Mouse (Mus musculus): Measurements from ENCODE around the gene Khdc4. TPM values are rescaled to one million over a fixed set of nuclear protein-coding genes. Genes with fewer than 3 reads are reported as not detected.

Gene Khdc4
- polyA plus RNA-seq, 1 experiment from 2014 or later: 103 TPM

GRCm38 (mm10) chr3:88653516-88654370, 31.9 kb upstream of the Khdc4 start:
- no peaks in the 10 kb centered on the region for H3K9me3 ChIP-seq (ENCODE audit: control insufficient read depth, low read length)
- WGBS: 80% methylated on average over 6 of the region's 6 CpGs
- H3K27ac ChIP-seq (ENCODE audit: low read depth, low read length): no peak overlapping the region
- H3K4me2 ChIP-seq (replicated peaks; ENCODE audit: low read depth, low read length): no peak overlapping the region
- no peaks in the 10 kb centered on the region for H3K36me3 ChIP-seq (ENCODE audit: control insufficient read depth, insufficient read depth, low read length)
- no peak overlapping the region for H3K9ac ChIP-seq (ENCODE audit: low read depth, low read length)
- no peak for ATAC-seq (ENCODE audit: low FRiP score, low TSS enrichment)
- no peaks in the 10 kb centered on the region for H3K4me1 ChIP-seq (ENCODE audit: control insufficient read depth, insufficient read depth, low read length)
- no peaks in the 10 kb centered on the region for H3K27me3 ChIP-seq (ENCODE audit: control insufficient read depth, insufficient read depth, low read length)
- no peak overlapping the region for H3K4me3 ChIP-seq (ENCODE audit: low read length)

DNA sequence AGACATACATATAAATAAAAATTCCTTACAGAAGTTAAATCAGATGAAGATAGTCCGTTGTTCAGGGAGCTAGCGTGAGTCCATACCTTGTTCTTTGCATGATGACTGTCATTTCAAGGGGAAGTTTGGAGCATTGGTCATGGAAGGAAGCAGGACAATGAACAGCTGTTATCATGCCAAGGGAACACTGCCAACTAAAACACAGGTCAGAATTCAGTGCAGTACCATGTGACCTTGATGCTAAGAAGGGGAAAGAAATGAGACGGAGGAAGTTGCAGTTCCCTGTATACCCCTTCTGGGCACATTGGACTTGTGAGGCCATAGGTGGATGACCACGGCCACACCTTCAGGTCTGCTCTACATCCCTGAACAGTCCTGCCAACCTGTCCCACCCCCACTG, 31.0 kb upstream of the Khdc4 start:
- ATAC-seq (ENCODE audit: low FRiP score, low TSS enrichment): no peak
- WGBS: 73% methylated on average over 4 of the region's 4 CpGs
- Histone ChIP-seq H3K27ac (ENCODE audit: low read depth, low read length) (no peak overlapping the region), H3K36me3 (ENCODE audit: control insufficient read depth, insufficient read depth, low read length) (no peaks in the 10 kb centered on the region), H3K27me3 (ENCODE audit: control insufficient read depth, insufficient read depth, low read length) (no peaks in the 10 kb centered on the region), H3K9ac (ENCODE audit: low read depth, low read length) (no peak overlapping the region), H3K4me2 (replicated peaks; ENCODE audit: low read depth, low read length) (no peak overlapping the region), H3K9me3 (ENCODE audit: control insufficient read depth, low read length) (no peaks in the 10 kb centered on the region), H3K4me3 (ENCODE audit: low read length) (no peak overlapping the region), H3K4me1 (ENCODE audit: control insufficient read depth, insufficient read depth, low read length) (no peaks in the 10 kb centered on the region)

GRCm38 (mm10) chr3:88655619-88656018, 30.0 kb upstream of the Khdc4 start:
- no peak overlapping the region for H3K9ac ChIP-seq (ENCODE audit: low read depth, low read length)
- H3K36me3 ChIP-seq (ENCODE audit: control insufficient read depth, insufficient read depth, low read length): no peaks in the 10 kb centered on the region
- no peaks in the 10 kb centered on the region for H3K4me1 ChIP-seq (ENCODE audit: control insufficient read depth, insufficient read depth, low read length)
- H3K27me3 ChIP-seq (ENCODE audit: control insufficient read depth, insufficient read depth, low read length): no peaks in the 10 kb centered on the region
- H3K4me2 ChIP-seq (replicated peaks; ENCODE audit: low read depth, low read length): no peak overlapping the region
- no peaks in the 10 kb centered on the region for H3K9me3 ChIP-seq (ENCODE audit: control insufficient read depth, low read length)
- no peak overlapping the region for H3K27ac ChIP-seq (ENCODE audit: low read depth, low read length)
- ATAC-seq (ENCODE audit: low FRiP score, low TSS enrichment): no peak
- WGBS: 77% methylated on average over 8 of the region's 8 CpGs
- no peak overlapping the region for H3K4me3 ChIP-seq (ENCODE audit: low read length)

DNA sequence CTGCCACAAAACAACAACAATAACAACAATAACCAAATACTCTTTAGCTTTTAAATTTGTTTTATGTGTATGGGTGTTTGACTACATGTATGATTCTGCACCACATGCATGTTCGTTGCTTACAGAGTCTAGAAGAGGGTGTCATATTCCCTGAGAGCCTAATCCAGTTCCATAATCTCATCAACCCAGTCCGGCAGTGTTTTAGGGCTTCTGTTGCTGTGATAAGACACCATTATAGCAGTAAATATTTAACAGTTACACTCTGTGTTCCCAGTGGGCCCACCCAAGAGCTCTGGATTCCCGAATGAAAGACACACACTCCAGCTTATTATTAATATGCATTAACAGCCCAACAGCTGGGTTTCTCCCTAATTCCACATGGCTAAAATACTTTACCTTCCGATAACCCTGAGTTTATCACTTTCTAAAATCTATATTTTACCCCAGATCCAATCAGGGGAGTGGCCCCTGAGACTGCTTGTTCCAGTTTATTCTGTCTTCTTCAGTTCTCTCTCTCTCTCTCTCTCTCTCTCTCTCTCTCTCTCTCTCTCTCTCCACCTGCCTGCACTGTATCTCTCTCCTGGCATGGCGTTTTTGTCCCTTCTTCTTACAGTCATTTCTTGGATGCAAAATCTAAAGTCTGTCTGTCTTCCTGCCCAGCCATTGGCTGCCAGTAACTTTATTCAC, 27.0 kb upstream of the Khdc4 start:
- H3K9me3 ChIP-seq (ENCODE audit: control insufficient read depth, low read length): no peaks in the 10 kb centered on the region
- no peaks in the 10 kb centered on the region for H3K27me3 ChIP-seq (ENCODE audit: control insufficient read depth, insufficient read depth, low read length)
- no peak for ATAC-seq (ENCODE audit: low FRiP score, low TSS enrichment)
- no peaks in the 10 kb centered on the region for H3K4me1 ChIP-seq (ENCODE audit: control insufficient read depth, insufficient read depth, low read length)
- H3K4me2 ChIP-seq (replicated peaks; ENCODE audit: low read depth, low read length): no peak overlapping the region
- H3K36me3 ChIP-seq (ENCODE audit: control insufficient read depth, insufficient read depth, low read length): no peaks in the 10 kb centered on the region
- H3K9ac ChIP-seq (ENCODE audit: low read depth, low read length): no peak overlapping the region
- H3K27ac ChIP-seq (ENCODE audit: low read depth, low read length): no peak overlapping the region
- no peak overlapping the region for H3K4me3 ChIP-seq (ENCODE audit: low read length)
- WGBS: 66% methylated on average over 5 of the region's 5 CpGs

DNA sequence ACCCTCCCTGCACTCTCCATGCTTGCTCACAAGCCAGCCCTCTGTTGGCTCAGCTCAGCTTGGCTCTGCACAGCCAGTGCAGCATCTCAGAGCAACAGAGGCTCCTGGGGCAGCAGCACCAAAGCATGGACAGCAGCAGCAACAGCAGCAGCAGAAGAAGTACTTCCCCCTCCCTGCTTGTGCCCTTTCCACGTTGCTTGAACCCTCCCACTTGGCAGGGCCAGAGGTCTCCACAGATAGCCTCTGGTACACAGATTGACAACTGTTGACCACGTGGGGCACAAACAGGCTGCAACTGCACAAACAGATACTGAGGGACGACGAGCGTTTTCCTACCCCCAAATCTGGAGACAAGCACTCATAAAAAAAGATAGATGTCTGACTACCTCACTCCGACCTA, 25.8 kb upstream of the Khdc4 start:
- Histone ChIP-seq H3K27me3 (ENCODE audit: control insufficient read depth, insufficient read depth, low read length) (no peaks in the 10 kb centered on the region), H3K4me3 (ENCODE audit: low read length) (no peak overlapping the region), H3K27ac (ENCODE audit: low read depth, low read length) (no peak overlapping the region), H3K9me3 (ENCODE audit: control insufficient read depth, low read length) (no peaks in the 10 kb centered on the region), H3K4me1 (ENCODE audit: control insufficient read depth, insufficient read depth, low read length) (no peaks in the 10 kb centered on the region), H3K4me2 (replicated peaks; ENCODE audit: low read depth, low read length) (no peak overlapping the region), H3K36me3 (ENCODE audit: control insufficient read depth, insufficient read depth, low read length) (no peaks in the 10 kb centered on the region), H3K9ac (ENCODE audit: low read depth, low read length) (no peak overlapping the region)
- ATAC-seq (ENCODE audit: low FRiP score, low TSS enrichment): no peak
- WGBS: 12% methylated on average over 6 of the region's 6 CpGs

DNA sequence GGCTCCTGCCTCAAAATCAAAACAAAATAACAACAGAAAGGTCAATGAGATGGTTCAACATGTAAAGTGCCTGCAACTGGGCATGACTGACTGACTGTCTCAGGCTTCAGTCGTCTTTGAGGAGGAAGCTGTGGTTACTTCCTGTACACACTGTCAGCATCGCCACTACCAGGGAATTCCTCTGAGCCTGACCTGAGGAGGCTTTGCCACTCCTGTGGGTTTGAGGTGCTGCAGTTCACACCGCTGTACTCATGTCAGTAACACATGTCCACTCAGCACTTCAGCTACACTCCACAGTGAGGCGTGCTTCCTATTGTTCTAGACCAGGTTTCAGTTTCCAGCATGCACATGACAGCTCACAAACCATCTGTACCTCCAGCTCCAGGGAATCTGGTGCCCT, 21.5 kb upstream of the Khdc4 start:
- WGBS: 68% methylated on average over 4 of the region's 4 CpGs
- Histone ChIP-seq H3K36me3 (ENCODE audit: control insufficient read depth, insufficient read depth, low read length) (no peaks in the 10 kb centered on the region), H3K4me2 (replicated peaks; ENCODE audit: low read depth, low read length) (no peak overlapping the region), H3K27ac (ENCODE audit: low read depth, low read length) (no peak overlapping the region), H3K4me1 (ENCODE audit: control insufficient read depth, insufficient read depth, low read length) (no peaks in the 10 kb centered on the region), H3K9me3 (ENCODE audit: control insufficient read depth, low read length) (no peaks in the 10 kb centered on the region), H3K27me3 (ENCODE audit: control insufficient read depth, insufficient read depth, low read length) (no peaks in the 10 kb centered on the region), H3K4me3 (ENCODE audit: low read length) (no peak overlapping the region), H3K9ac (ENCODE audit: low read depth, low read length) (no peak overlapping the region)
- ATAC-seq (ENCODE audit: low FRiP score, low TSS enrichment): no peak

DNA sequence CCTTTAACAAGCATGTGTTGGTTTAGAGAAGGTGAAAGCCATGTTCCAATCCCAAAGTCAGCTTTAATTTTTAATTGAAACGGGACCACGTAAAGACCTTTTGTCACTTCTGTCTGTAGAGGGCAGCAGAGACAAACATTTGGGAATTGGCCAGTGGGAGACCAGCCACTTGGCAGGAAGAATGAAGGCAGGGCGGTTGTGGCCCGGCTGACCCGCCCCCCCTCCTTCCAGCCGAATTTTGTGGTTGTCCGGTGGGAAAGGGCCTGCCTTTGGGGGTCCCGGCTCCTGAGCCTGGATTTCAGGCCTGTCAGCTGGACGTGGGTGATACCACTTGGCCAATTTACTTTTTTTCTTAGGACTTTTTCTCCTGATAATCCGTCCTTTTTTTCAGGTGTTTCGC, 8.2 kb upstream of the Khdc4 start:
- WGBS: 9% methylated on average over 11 of the region's 11 CpGs
- Histone ChIP-seq H3K4me1 (ENCODE audit: control insufficient read depth, insufficient read depth, low read length) (no peaks in the 10 kb centered on the region), H3K9ac (ENCODE audit: low read depth, low read length) (peak overlapping the region; percentile 43; the same call in 1 of the 2 replicates), H3K27ac (ENCODE audit: low read depth, low read length) (no peak overlapping the region), H3K4me2 (replicated peaks; ENCODE audit: low read depth, low read length) (peak overlapping the region; percentile 44), H3K27me3 (ENCODE audit: control insufficient read depth, insufficient read depth, low read length) (no peaks in the 10 kb centered on the region), H3K9me3 (ENCODE audit: control insufficient read depth, low read length) (no peaks in the 10 kb centered on the region), H3K4me3 (ENCODE audit: low read length) (peak overlapping the region; percentile 18), H3K36me3 (ENCODE audit: control insufficient read depth, insufficient read depth, low read length) (no peaks in the 10 kb centered on the region)
- peak; percentile 88 for ATAC-seq (ENCODE audit: low FRiP score, low TSS enrichment)

GRCm38 (mm10) chr3:88683814-88684213, 1.8 kb upstream of the Khdc4 start:
- Histone ChIP-seq H3K4me3 (ENCODE audit: low read length) (no peak overlapping the region), H3K9me3 (ENCODE audit: control insufficient read depth, low read length) (no peaks in the 10 kb centered on the region), H3K27me3 (ENCODE audit: control insufficient read depth, insufficient read depth, low read length) (no peaks in the 10 kb centered on the region), H3K4me1 (ENCODE audit: control insufficient read depth, insufficient read depth, low read length) (peaks cover 7% of the 10 kb centered on the region; the same call in 1 of the 2 replicates), H3K4me2 (replicated peaks; ENCODE audit: low read depth, low read length) (no peak overlapping the region), H3K27ac (ENCODE audit: low read depth, low read length) (no peak overlapping the region), H3K36me3 (ENCODE audit: control insufficient read depth, insufficient read depth, low read length) (peaks cover 12% of the 10 kb centered on the region), H3K9ac (ENCODE audit: low read depth, low read length) (no peak overlapping the region)
- 88% methylated on average over 2 of the region's 2 CpGs for WGBS
- no peak for ATAC-seq (ENCODE audit: low FRiP score, low TSS enrichment)
